Mouse (Mus musculus): ENCODE data around the gene Sox18.

The Sox18 gene

GRCm38 (mm10) chr2:181646626-181647472 is 24.6 kb downstream of the Sox18 start:
- DNase-seq (ENCODE audit: low read depth, low spot score), result no peak

GRCm38 (mm10) chr2:181645666-181646065 is 25.8 kb downstream of the Sox18 start:
- DNase-seq (ENCODE audit: low read depth, low spot score), result no peak

- peak; percentile 16 for DNase-seq (ENCODE audit: low read depth, low spot score)
Measured at GRCm38 (mm10) chr2:181644361-181644760, 27.1 kb downstream of the Sox18 start.

DNA sequence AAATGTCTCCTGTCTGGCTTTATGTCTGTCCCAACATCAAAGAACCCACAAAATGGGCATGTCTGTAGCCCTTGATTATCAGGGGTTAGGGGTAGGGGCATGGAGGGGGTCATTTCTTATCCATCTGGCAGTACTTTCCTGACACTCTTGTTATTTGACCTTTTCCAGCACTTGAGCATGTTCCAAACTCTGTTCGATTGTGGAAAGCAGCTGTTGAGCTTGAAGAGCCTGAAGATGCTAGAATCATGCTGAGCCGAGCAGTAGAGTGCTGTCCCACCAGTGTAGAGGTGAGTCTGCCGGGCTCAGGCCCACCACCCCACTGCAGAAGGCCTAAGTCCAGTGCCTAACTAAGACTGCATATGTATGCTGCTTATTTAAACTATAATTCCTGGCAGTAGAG is 35.6 kb downstream of the Sox18 start:
- no peak for DNase-seq (ENCODE audit: low read depth, low spot score)

GRCm38 (mm10) chr2:181632624-181633023 is 38.8 kb downstream of the Sox18 start:
- DNase-seq (ENCODE audit: low read depth, low spot score), result no peak

- DNase-seq (ENCODE audit: low read depth, low spot score), result no peak
Measured at GRCm38 (mm10) chr2:181628471-181628870, 43.0 kb downstream of the Sox18 start.

DNA sequence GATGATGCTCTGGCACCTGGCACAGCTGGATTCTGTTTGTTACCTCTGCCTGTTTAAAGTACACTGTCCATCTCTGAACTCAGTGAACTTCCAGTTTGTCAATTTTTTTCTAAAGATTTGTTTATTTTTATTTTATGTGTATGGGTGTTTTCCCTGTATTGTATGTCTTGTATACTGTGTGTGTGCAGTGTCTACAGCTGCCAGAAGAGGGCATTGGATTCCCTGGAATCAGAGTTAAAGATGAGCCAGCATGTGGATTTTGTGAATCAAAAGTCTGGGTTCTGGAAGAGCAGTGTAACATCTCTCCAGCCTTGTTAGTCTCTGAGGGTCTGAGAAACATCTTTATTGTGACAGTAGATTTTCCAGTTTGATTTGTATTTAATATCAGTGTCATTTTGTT is 48.0 kb downstream of the Sox18 start:
- no peak for DNase-seq (ENCODE audit: low read depth, low spot score)
